ENCODE assay signal across 8 mouse cellular contexts in genomic region chr11:85492231-85492630, GRCm38 (mm10).
DNase-seq lines count a peak whose midpoint lies in the region; ATAC-seq and TF ChIP-seq lines count a peak whose summit lies in the region.

No protein-coding gene starts in this region.

- H3K27ac ChIP-seq in liver, adult 2 months (replicated peaks; ENCODE audit: insufficient read depth, low read depth, low read length) = peak overlapping the region; percentile 6; the same call in 1 of the 2 replicates
- peak overlapping the region; percentile 51; the same call in 1 of the 2 replicates for H3K27ac ChIP-seq in stomach, embryonic 15.5 days
- no peak overlapping the region for H3K27ac ChIP-seq in forebrain, embryonic 16.5 days (ENCODE audit: low read length)

- no peak overlapping the region for H3K4me3 ChIP-seq in liver, adult 2 months (ENCODE audit: insufficient read depth, low read depth, low read length)
- no peak overlapping the region for H3K4me3 ChIP-seq in stomach, embryonic 15.5 days (replicated peaks)
- no peak overlapping the region for H3K4me3 ChIP-seq in forebrain, embryonic 16.5 days (replicated peaks; ENCODE audit: low read length)

- 69% methylated on average over 12 of the region's 12 CpGs for WGBS in liver, adult 2 months
- 13% methylated on average over 12 of the region's 12 CpGs for WGBS in stomach, embryonic 15.5 days
- WGBS in forebrain, embryonic 16.5 days = 29% methylated on average over 12 of the region's 12 CpGs

- H3K9ac ChIP-seq in liver, adult 2 months (ENCODE audit: low read depth, low read length) = no peak overlapping the region
- no peak overlapping the region for H3K9ac ChIP-seq in stomach, embryonic 15.5 days
- no peak overlapping the region for H3K9ac ChIP-seq in forebrain, embryonic 16.5 days (replicated peaks; ENCODE audit: low read depth, low read length)

- no peak for TF ChIP-seq POLR2A in liver, adult 2 months (IDR thresholded peaks at IDR 0.05; ENCODE audit: extremely low read depth, insufficient read depth, low read length)

- no peaks in the 10 kb centered on the region for H3K27me3 ChIP-seq in liver, adult 2 months (ENCODE audit: control insufficient read depth, insufficient read depth, low read length)
- no peaks in the 10 kb centered on the region for H3K27me3 ChIP-seq in stomach, embryonic 15.5 days (replicated peaks)
- 0 out of 2 replicates have a peak, but pooled peaks cover 5% of the 10 kb centered on the region for H3K27me3 ChIP-seq in forebrain, embryonic 16.5 days (replicated peaks; ENCODE audit: control insufficient read depth, insufficient read depth, low read length)

- H3K4me2 ChIP-seq in stomach, embryonic 15.5 days = peak overlapping the region; percentile 33; the same call in 1 of the 2 replicates
- H3K4me2 ChIP-seq in forebrain, embryonic 16.5 days (ENCODE audit: low read length) = no peak overlapping the region

- peak; percentile 50; the same call in 1 of the 2 replicates for ATAC-seq in stomach, embryonic 15.5 days (ENCODE audit: insufficient read depth, low FRiP score, low read depth)
- no peak; the same call in 1 of the 2 replicates for ATAC-seq in forebrain, embryonic 16.5 days

- no peaks in the 10 kb centered on the region; the same call in 1 of the 2 replicates for H3K79me2 ChIP-seq in liver, adult 2 months (ENCODE audit: control insufficient read depth, insufficient read depth, low read length)

- TF ChIP-seq CTCF in liver, adult 2 months (IDR thresholded peaks at IDR 0.05; ENCODE audit: low read depth, low read length) = no peak

- no peaks in the 10 kb centered on the region for H3K9me3 ChIP-seq in stomach, embryonic 15.5 days
- no peaks in the 10 kb centered on the region for H3K9me3 ChIP-seq in forebrain, embryonic 16.5 days (ENCODE audit: control insufficient read depth, low read length)

- H3K4me1 ChIP-seq in liver, adult 2 months (ENCODE audit: control insufficient read depth, insufficient read depth, low read length) = peaks cover 4% of the 10 kb centered on the region; the same call in 1 of the 2 replicates
- H3K4me1 ChIP-seq in stomach, embryonic 15.5 days = peaks cover 3% of the 10 kb centered on the region; the same call in 1 of the 2 replicates
- peaks cover 5% of the 10 kb centered on the region for H3K4me1 ChIP-seq in forebrain, embryonic 16.5 days (replicated peaks; ENCODE audit: control insufficient read depth, insufficient read depth, low read length)

- DNase-seq in NIH3T3 (ENCODE audit: low read depth) = peak; percentile 23
- DNase-seq in c-Kit-positive CD71-negative TER-119-negative erythroid progenitor cells, embryonic 14.5 days (ENCODE audit: low read depth) = peak; percentile 18
- peak; percentile 92 for DNase-seq in heart, adult 9 months (ENCODE audit: low spot score in 2 of 2)
- peak; percentile 74 to 89 for DNase-seq in kidney, postnatal 25 days
- peak; percentile 49 for DNase-seq in liver, adult 2 months (ENCODE audit: extremely low read depth, low read depth, low spot score)
- DNase-seq in ovary, postnatal 14 days (ENCODE audit: low spot score) = no peak

- peaks cover 5% of the 10 kb centered on the region; the same call in 1 of the 2 replicates for H3K36me3 ChIP-seq in liver, adult 2 months (ENCODE audit: control insufficient read depth, insufficient read depth, low read length)
- no peaks in the 10 kb centered on the region for H3K36me3 ChIP-seq in stomach, embryonic 15.5 days
- no peaks in the 10 kb centered on the region for H3K36me3 ChIP-seq in forebrain, embryonic 16.5 days (ENCODE audit: control insufficient read depth, insufficient read depth)
